Comparison of ENCODE assay signal across 13 mouse cellular contexts in the genomic region with DNA sequence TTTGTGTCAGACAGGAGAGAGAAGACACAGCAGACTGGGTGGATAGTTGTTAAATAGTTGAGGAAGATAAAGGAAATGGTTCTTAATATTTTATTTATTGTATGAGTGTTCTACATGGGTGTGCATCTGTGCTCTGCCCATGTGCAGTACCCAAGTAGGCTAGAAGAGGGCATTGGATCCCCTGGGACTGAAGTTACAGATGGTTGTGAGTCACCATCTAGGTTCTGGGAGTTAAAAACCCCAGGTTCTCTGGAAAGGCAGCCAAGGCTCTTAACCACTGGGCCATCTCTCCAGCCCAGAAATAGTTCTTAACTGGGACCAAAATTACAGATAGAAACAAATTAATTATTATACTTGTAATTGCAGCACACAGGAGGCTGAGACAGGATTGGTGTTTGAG.
"Had no signal": no experiment of that assay in that cellular context is flagged by ENCODE, and none has a peak within 500 bp of the region (broad histone marks: within the 10 kb centered on the region; RNA-seq: fewer than 3 reads in every experiment).

No protein-coding gene starts in this region.

- H3K4me1 ChIP-seq: kidney, embryonic 15.5 days; limb, embryonic 12.5 days; lung, embryonic 15.5 days; midbrain, embryonic 10.5 days; neural tube, embryonic 12.5 days had no signal

- DNase-seq: kidney, adult 2 months; kidney, postnatal 14 days; lung, postnatal 4 days; midbrain, embryonic 14.5 days; right cerebral cortex, postnatal 14 days; thymus, postnatal 4 days had no signal

- H3K4me3 ChIP-seq: kidney, embryonic 15.5 days; limb, embryonic 12.5 days; liver, embryonic 13.5 days; lung, embryonic 15.5 days; midbrain, embryonic 10.5 days; neural tube, embryonic 12.5 days had no signal

- H3K27me3 ChIP-seq: kidney, embryonic 15.5 days; limb, embryonic 12.5 days; liver, embryonic 13.5 days; lung, embryonic 15.5 days; neural tube, embryonic 12.5 days had no signal

- H3K36me3 ChIP-seq: kidney, embryonic 15.5 days; limb, embryonic 12.5 days; liver, embryonic 13.5 days; lung, embryonic 15.5 days; midbrain, embryonic 10.5 days; neural tube, embryonic 12.5 days had no signal

- H3K9me3 ChIP-seq: kidney, embryonic 15.5 days; limb, embryonic 12.5 days; liver, embryonic 13.5 days; lung, embryonic 15.5 days; midbrain, embryonic 10.5 days; neural tube, embryonic 12.5 days had no signal

- H3K27ac ChIP-seq: kidney, embryonic 15.5 days; limb, embryonic 12.5 days; liver, embryonic 13.5 days; lung, embryonic 15.5 days; midbrain, embryonic 10.5 days; neural tube, embryonic 12.5 days had no signal

- H3K4me2 ChIP-seq: kidney, embryonic 15.5 days; limb, embryonic 12.5 days; liver, embryonic 13.5 days; lung, embryonic 15.5 days; neural tube, embryonic 12.5 days had no signal

- H3K9ac ChIP-seq: kidney, embryonic 15.5 days; limb, embryonic 12.5 days; liver, embryonic 13.5 days; liver, postnatal 0 days; lung, embryonic 15.5 days; neural tube, embryonic 12.5 days had no signal
